Mouse (Mus musculus): ENCODE measurements at regions not wholly inside any gene's neighbourhood (a gene's known extent, or its start where the extent isn't known, plus 50 kb on each side); places are given as distances from the start of the nearest gene placed in this dataset.

- no peak for TF ChIP-seq IRF4 (IDR thresholded peaks at IDR 0.05; ENCODE audit: low read depth, low read length)
- no peak for TF ChIP-seq ZMIZ1 (IDR thresholded peaks at IDR 0.05; ENCODE audit: low read depth, low read length)
- no peak for TF ChIP-seq POLR2AphosphoS2 (IDR thresholded peaks at IDR 0.05; ENCODE audit: low read depth, low read length)
- TF ChIP-seq MAZ (IDR thresholded peaks at IDR 0.05; ENCODE audit: low read depth, low read length), result no peak
- TF ChIP-seq NRF1 (IDR thresholded peaks at IDR 0.05; ENCODE audit: low read depth, low read length), result no peak
- TF ChIP-seq HCFC1 (IDR thresholded peaks at IDR 0.05; ENCODE audit: low read depth, low read length), result no peak
- no peak for TF ChIP-seq UBTF (IDR thresholded peaks at IDR 0.05; ENCODE audit: low read depth, low read length)
- TF ChIP-seq USF2 (conservative IDR thresholded peaks at IDR 0.05; ENCODE audit: low read depth, low read length), result no peak
These were observed 90.0 kb downstream of the Fam204a start for GRCm38 (mm10) chr19:60136491-60136890.
